7 mouse cellular contexts compared by ENCODE assay signal in genomic region chr19:41442608-41442969, GRCm38 (mm10). TPM values are rescaled to one million over a fixed set of nuclear protein-coding genes. Genes with fewer than 3 reads are reported as not detected.
DNase-seq lines count a peak whose midpoint lies in the region; ATAC-seq and TF ChIP-seq lines count a peak whose summit lies in the region.

No protein-coding gene starts in this region.

- no peak for ATAC-seq in embryonic facial prominence, embryonic 15.5 days (ENCODE audit: insufficient number of reproducible peaks, low FRiP score, low TSS enrichment, low read depth)
- ATAC-seq in heart, postnatal 0 days (ENCODE audit: insufficient read depth, low read depth): no peak; the same call in 1 of the 2 replicates

- peak; percentile 71 for TF ChIP-seq CTCF in heart, postnatal 0 days (IDR thresholded peaks at IDR 0.05; ENCODE audit: low read depth)

- TF ChIP-seq EP300 in heart, postnatal 0 days (IDR thresholded peaks at IDR 0.05; ENCODE audit: low read depth): no peak

- H3K4me2 ChIP-seq in embryonic facial prominence, embryonic 15.5 days (replicated peaks): peak overlapping the region; percentile 51
- H3K4me2 ChIP-seq in heart, postnatal 0 days (ENCODE audit: low read depth, low read length): peak overlapping the region; percentile 60

- 0 out of 2 replicates have a peak, but pooled peaks cover 5% of the 10 kb centered on the region for H3K4me1 ChIP-seq in embryonic facial prominence, embryonic 15.5 days
- peaks cover 6% of the 10 kb centered on the region; the same call in 1 of the 2 replicates for H3K4me1 ChIP-seq in heart, postnatal 0 days (ENCODE audit: control insufficient read depth, insufficient read depth)

- 17% methylated on average over 6 of the region's 6 CpGs for WGBS in embryonic facial prominence, embryonic 15.5 days
- 12% methylated on average over 6 of the region's 6 CpGs for WGBS in heart, postnatal 0 days

- H3K36me3 ChIP-seq in embryonic facial prominence, embryonic 15.5 days: no peaks in the 10 kb centered on the region
- no peaks in the 10 kb centered on the region for H3K36me3 ChIP-seq in heart, postnatal 0 days (replicated peaks; ENCODE audit: control insufficient read depth, insufficient read depth, low read length)

- H3K4me3 ChIP-seq in embryonic facial prominence, embryonic 15.5 days (replicated peaks): peak overlapping the region; percentile 32
- H3K4me3 ChIP-seq in heart, postnatal 0 days (ENCODE audit: low read depth, low read length): peak overlapping the region; percentile 40

- H3K9me3 ChIP-seq in embryonic facial prominence, embryonic 15.5 days (replicated peaks): no peaks in the 10 kb centered on the region
- no peaks in the 10 kb centered on the region for H3K9me3 ChIP-seq in heart, postnatal 0 days (replicated peaks; ENCODE audit: control insufficient read depth, low read length)

- H3K27me3 ChIP-seq in embryonic facial prominence, embryonic 15.5 days: peaks cover 11% of the 10 kb centered on the region; the same call in 1 of the 2 replicates
- H3K27me3 ChIP-seq in heart, postnatal 0 days (ENCODE audit: control insufficient read depth, insufficient read depth, low read length): 0 out of 2 replicates have a peak, but pooled peaks cover 9% of the 10 kb centered on the region

- H3K27ac ChIP-seq in embryonic facial prominence, embryonic 15.5 days (replicated peaks): no peak overlapping the region
- no peak overlapping the region for H3K27ac ChIP-seq in heart, postnatal 0 days (ENCODE audit: low read depth)

- H3K9ac ChIP-seq in embryonic facial prominence, embryonic 15.5 days: no peak overlapping the region
- 0 out of 2 replicates have a peak overlapping the region, but pooled peaks have one; percentile 5 for H3K9ac ChIP-seq in heart, postnatal 0 days (replicated peaks; ENCODE audit: low read depth, low read length)

- peak; percentile 81 for DNase-seq in ES-CJ7 (ENCODE audit: low read depth, low spot score)
- peak; percentile 71 for DNase-seq in adrenal gland, adult 2 months
- DNase-seq in heart, postnatal 0 days (ENCODE audit: low spot score): peak; percentile 19
- peak; percentile 47 for DNase-seq in kidney, postnatal 14 days
- DNase-seq in lung, postnatal 4 days: peak; percentile 46 to 75
- DNase-seq in skeletal muscle tissue, adult 2 months (ENCODE audit: low read depth, low spot score): peak; percentile 42

RNA-seq across cellular contexts. Expression of gene Lcor, which starts 39.8 kb away (rescaled TPM):
- total RNA-seq in adrenal gland, adult 2 months (2021): 10 to 100 TPM; 13.2 to 18.5 TPM
- polyA plus RNA-seq in adrenal gland, adult 2 months (2012; rRNA removed): 0.87 and 2.0 TPM in 2 replicates
- 9.6 and 10.0 TPM in 2 replicates for polyA plus RNA-seq in embryonic facial prominence, embryonic 15.5 days (2015; fragmentation: Nextera tagmentation; extraction: Ambion mirVana)
- 7.0 and 8.0 TPM in 2 replicates for total RNA-seq in heart, postnatal 0 days (2014; rRNA removed; ENCODE audit: low replicate concordance)
- polyA plus RNA-seq in heart, postnatal 0 days (2015; fragmentation: Nextera tagmentation; extraction: Ambion mirVana): 5.8 and 7.5 TPM in 2 replicates

RNA-seq across cellular contexts. Expression of gene Pik3ap1, which starts 57.7 kb away (rescaled TPM):
- 10 to 100 TPM in 1 of 2 experiments, 1 to 10 TPM in 1; 6.5 to 37.2 TPM for total RNA-seq in adrenal gland, adult 2 months (2021)
- polyA plus RNA-seq in adrenal gland, adult 2 months (2012; rRNA removed): 3.6 and 4.5 TPM in 2 replicates
- 3.4 and 3.5 TPM in 2 replicates for polyA plus RNA-seq in embryonic facial prominence, embryonic 15.5 days (2015; fragmentation: Nextera tagmentation; extraction: Ambion mirVana)
- 0.50 and 1.5 TPM in 2 replicates for total RNA-seq in heart, postnatal 0 days (2014; rRNA removed; ENCODE audit: low replicate concordance)
- 0.93 TPM in 2 replicates for polyA plus RNA-seq in heart, postnatal 0 days (2015; fragmentation: Nextera tagmentation; extraction: Ambion mirVana)

Comparison
In these comparisons a context has a peak if more than half of its experiments do, and no peak if none do; other contexts are left out.
1. DNase-seq: peak in every context shown above with its lines; median percentile 81 in ES-CJ7; 71 in adrenal gland, adult 2 months; 60 in lung, postnatal 4 days; 47 in kidney, postnatal 14 days; 42 in skeletal muscle tissue, adult 2 months; 19 in heart, postnatal 0 days.